In the genomic region with DNA sequence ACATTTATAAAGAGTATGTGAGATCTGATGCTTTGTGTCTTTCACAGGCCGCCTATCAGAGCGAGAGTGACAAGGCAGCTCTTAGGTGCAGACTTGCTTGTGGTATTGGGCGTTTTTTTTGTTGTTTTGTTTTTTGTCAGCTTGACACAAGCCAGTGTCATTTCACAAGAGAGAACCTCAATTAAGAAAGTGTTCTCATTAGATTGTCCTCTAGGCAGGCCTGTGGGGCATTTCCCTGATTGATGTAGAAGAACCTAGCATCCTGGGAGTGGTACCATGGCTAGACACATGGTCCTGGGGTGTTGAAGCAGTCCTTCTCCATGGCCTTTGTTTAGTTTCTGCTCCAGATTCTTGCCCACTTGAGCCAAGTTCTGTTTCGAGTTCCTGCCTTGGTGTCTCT, we compare ENCODE assay signal across 20 mouse cellular contexts. TPM values are rescaled to one million over a fixed set of nuclear protein-coding genes. Genes with fewer than 3 reads are reported as not detected.
A peak's percentile ranks its signal among the peaks of the same experiment; 100 is the strongest.
DNase-seq lines count a peak whose midpoint lies in the region; ATAC-seq and TF ChIP-seq lines count a peak whose summit lies in the region.
"Had no signal": no experiment of that assay in that cellular context is flagged by ENCODE, and none has a peak within 500 bp of the region (broad histone marks: within the 10 kb centered on the region; RNA-seq: fewer than 3 reads in every experiment).

No protein-coding gene starts in this region.

- no peak for ATAC-seq in heart, embryonic 12.5 days (ENCODE audit: insufficient number of reproducible peaks, low FRiP score)
- no peak for ATAC-seq in heart, embryonic 16.5 days (replicated peaks; ENCODE audit: extremely low read depth, insufficient read depth, low FRiP score)
- peak; percentile 11; the same call in 1 of the 2 replicates for ATAC-seq in granulocyte monocyte progenitor cell, adult 5-6 weeks (replicated peaks; ENCODE audit: poor library complexity, severe bottlenecking)
- ATAC-seq: forebrain, embryonic 13.5 days had no signal

- no peak for TF ChIP-seq POLR2A in small intestine, adult 2 months (IDR thresholded peaks at IDR 0.05; ENCODE audit: low read depth, low read length)

- 51% methylated on average over 4 of the region's 4 CpGs for WGBS in heart, embryonic 12.5 days
- WGBS in heart, embryonic 16.5 days = 51% methylated on average over 4 of the region's 4 CpGs
- 84% methylated on average over 4 of the region's 4 CpGs for WGBS in small intestine, adult 2 months

- intact Hi-C loops in heart, postnatal 10 days (cut with DNase I) = no loop called here
- intact Hi-C loops in heart, postnatal 25 days (cut with DNase I) = no loop called here
- intact Hi-C loops in left cerebral cortex, postnatal 14 days (cut with DNase I) = no loop called here

- H3K4me3 ChIP-seq in heart, embryonic 12.5 days = no peak overlapping the region
- H3K4me3 ChIP-seq in heart, embryonic 16.5 days (ENCODE audit: low read length) = no peak overlapping the region
- H3K4me3 ChIP-seq in small intestine, adult 2 months (ENCODE audit: low read depth, low read length) = no peak overlapping the region
- H3K4me3 ChIP-seq: embryonic facial prominence, embryonic 10.5 days; forebrain, embryonic 13.5 days; gastrocnemius, adult 2 months; hindbrain, embryonic 10.5 days had no signal

- peaks cover 29% of the 10 kb centered on the region for H3K36me3 ChIP-seq in heart, embryonic 12.5 days
- H3K36me3 ChIP-seq in heart, embryonic 16.5 days (ENCODE audit: control insufficient read depth, insufficient read depth) = 0 out of 2 replicates have a peak, but pooled peaks cover 6% of the 10 kb centered on the region
- H3K36me3 ChIP-seq in small intestine, adult 2 months (ENCODE audit: control insufficient read depth, insufficient read depth, low read length) = no peaks in the 10 kb centered on the region

- peak overlapping the region; percentile 52 for H3K27ac ChIP-seq in heart, embryonic 12.5 days (ENCODE audit: poor library complexity, severe bottlenecking)
- peak overlapping the region; percentile 46; the same call in 1 of the 2 replicates for H3K27ac ChIP-seq in heart, embryonic 16.5 days (ENCODE audit: low read length)
- peak overlapping the region; percentile 79; the same call in 1 of the 2 replicates for H3K27ac ChIP-seq in small intestine, adult 2 months (ENCODE audit: insufficient read depth, low read depth, low read length)
- H3K27ac ChIP-seq: embryonic facial prominence, embryonic 10.5 days; forebrain, embryonic 13.5 days; gastrocnemius, adult 2 months; hindbrain, embryonic 10.5 days; hindbrain, embryonic 14.5 days; kidney, postnatal 0 days had no signal

- peaks cover 63% of the 10 kb centered on the region for H3K4me1 ChIP-seq in heart, embryonic 12.5 days (replicated peaks)
- H3K4me1 ChIP-seq in heart, embryonic 16.5 days (ENCODE audit: control insufficient read depth, insufficient read depth, low read length) = peaks cover 39% of the 10 kb centered on the region
- H3K4me1 ChIP-seq in small intestine, adult 2 months (ENCODE audit: control insufficient read depth, insufficient read depth, insufficient read length, low read length) = peaks cover 33% of the 10 kb centered on the region
- H3K4me1 ChIP-seq: forebrain, embryonic 13.5 days had no signal

- no peaks in the 10 kb centered on the region for H3K27me3 ChIP-seq in heart, embryonic 12.5 days (replicated peaks)
- H3K27me3 ChIP-seq in heart, embryonic 16.5 days (ENCODE audit: control insufficient read depth, insufficient read depth, low read length) = no peaks in the 10 kb centered on the region
- no peaks in the 10 kb centered on the region for H3K27me3 ChIP-seq in small intestine, adult 2 months (ENCODE audit: control insufficient read depth, insufficient read depth, low read length)
- H3K27me3 ChIP-seq: forebrain, embryonic 13.5 days had no signal

- DNase-seq in heart, postnatal 10 days = no peak
- no peak for DNase-seq in heart, postnatal 25 days (ENCODE audit: low spot score)
- DNase-seq in gastrocnemius, postnatal 25 days = no peak
- no peak for DNase-seq in left cerebral cortex, postnatal 14 days (ENCODE audit: low spot score in 2 of 2)
- DNase-seq: cerebellum, adult 11-12 months; cerebellum, adult 9-10 months; cerebellum, postnatal 25 days; gastrocnemius, adult 2 months; gastrocnemius, postnatal 36 days; kidney, adult 11 months; kidney, adult 9 months had no signal

- TF ChIP-seq CTCF in small intestine, adult 2 months (IDR thresholded peaks at IDR 0.05; ENCODE audit: extremely low read depth, insufficient read length, insufficient replicate concordance, low read depth, low read length) = no peak

- H3K9ac ChIP-seq in heart, embryonic 12.5 days = no peak overlapping the region
- no peak overlapping the region for H3K9ac ChIP-seq in heart, embryonic 16.5 days (ENCODE audit: low read length)
- H3K9ac ChIP-seq: forebrain, embryonic 13.5 days; hindbrain, embryonic 14.5 days had no signal

- H3K4me2 ChIP-seq in heart, embryonic 12.5 days = no peak overlapping the region
- H3K4me2 ChIP-seq in heart, embryonic 16.5 days (ENCODE audit: low read depth, low read length) = no peak overlapping the region
- H3K4me2 ChIP-seq: forebrain, embryonic 13.5 days; hindbrain, embryonic 14.5 days had no signal

- no peaks in the 10 kb centered on the region for H3K9me3 ChIP-seq in heart, embryonic 12.5 days (replicated peaks)
- H3K9me3 ChIP-seq in heart, embryonic 16.5 days (replicated peaks; ENCODE audit: control insufficient read depth, low read length) = no peaks in the 10 kb centered on the region
- H3K9me3 ChIP-seq: embryonic facial prominence, embryonic 10.5 days; forebrain, embryonic 13.5 days; hindbrain, embryonic 10.5 days had no signal

RNA-seq across cellular contexts. Expression of a gene that starts 31.5 kb away (rescaled TPM):
- 19.9 and 20.9 TPM in 2 replicates for polyA plus RNA-seq in heart, embryonic 12.5 days (2016; fragmentation: Nextera tagmentation; extraction: Ambion mirVana)
- 10 to 100 TPM; 15.5 to 21.9 TPM for total RNA-seq in heart, postnatal 10 days (2021)
- 10.5 and 12.3 TPM in 2 replicates for polyA plus RNA-seq in heart, embryonic 16.5 days (2015; fragmentation: Nextera tagmentation; extraction: Ambion mirVana)
- 10 to 100 TPM; 11.4 to 13.0 TPM for total RNA-seq in heart, postnatal 25 days (2021)
- total RNA-seq in granulocyte monocyte progenitor cell, adult 5-6 weeks (2014; fragmentation: Nextera tagmentation) = 100 and 123 TPM in 2 replicates
- total RNA-seq in granulocyte monocyte progenitor cell, adult 5-6 weeks (2017) = 75.5 and 83.9 TPM in 2 replicates
- 11.0 and 16.2 TPM in 2 replicates for polyA plus RNA-seq in small intestine, adult 2 months (2012; rRNA removed)
- total RNA-seq in gastrocnemius, postnatal 25 days (2021) = 1 to 10 TPM; 7.5 to 9.4 TPM
- total RNA-seq in left cerebral cortex, postnatal 14 days (2021) = 10 to 100 TPM; 16.9 to 18.5 TPM
